Mouse (Mus musculus): ENCODE data around the gene Slc35b1.

DNA sequence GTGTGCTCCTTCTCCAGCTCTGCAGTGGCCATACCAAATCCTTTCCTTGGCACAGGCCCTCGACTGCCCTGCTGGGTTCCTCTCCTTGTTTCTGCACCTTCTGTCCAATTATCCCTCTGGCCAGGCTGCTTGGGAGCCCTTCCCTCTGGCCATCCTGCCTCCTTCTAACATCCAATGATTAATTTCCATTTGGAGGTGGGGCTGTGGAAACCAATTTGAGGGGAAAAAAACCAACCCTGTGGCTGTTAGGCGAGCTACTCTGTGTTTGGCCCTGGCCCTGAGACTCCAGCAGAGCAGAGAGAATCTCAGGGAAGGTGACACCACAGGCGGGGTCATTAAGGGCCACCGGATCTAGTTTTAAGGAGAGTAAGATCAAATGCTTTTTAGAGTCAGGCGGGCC, 17.7 kb downstream of the Slc35b1 start:
- no peak for TF ChIP-seq POLR2A (IDR thresholded peaks at IDR 0.05; ENCODE audit: low read depth, low read length)
- no peak for TF ChIP-seq GABPA (IDR thresholded peaks at IDR 0.05; ENCODE audit: insufficient replicate concordance, low read depth, low read length)
- no peak for TF ChIP-seq ZNF384 (IDR thresholded peaks at IDR 0.05; ENCODE audit: low read depth, low read length)
- TF ChIP-seq CTCF (conservative IDR thresholded peaks at IDR 0.05 in 1 of 2, IDR thresholded peaks at IDR 0.05 in 1 of 2; ENCODE audit: low read depth in 2 of 2, low read length in 2 of 2): no peak
- TF ChIP-seq MYC (IDR thresholded peaks at IDR 0.05; ENCODE audit: low read depth, low read length): no peak
- no peak for TF ChIP-seq ELF1 (IDR thresholded peaks at IDR 0.05; ENCODE audit: low read depth, low read length)
- no peak for TF ChIP-seq ZC3H11A (IDR thresholded peaks at IDR 0.05; ENCODE audit: low read depth, low read length)
- TF ChIP-seq CHD1 (IDR thresholded peaks at IDR 0.05; ENCODE audit: low read depth, low read length): no peak
- no peak for TF ChIP-seq MAX (IDR thresholded peaks at IDR 0.05; ENCODE audit: low read length)
- TF ChIP-seq ZKSCAN1 (IDR thresholded peaks at IDR 0.05; ENCODE audit: borderline replicate concordance, low read depth, low read length): no peak
- TF ChIP-seq MAFK (IDR thresholded peaks at IDR 0.05; ENCODE audit: insufficient replicate concordance, low read length): no peak
- no peak for TF ChIP-seq BHLHE40 (IDR thresholded peaks at IDR 0.05; ENCODE audit: low read depth, low read length)
- TF ChIP-seq TCF12 (IDR thresholded peaks at IDR 0.05; ENCODE audit: low read depth, low read length): no peak
- TF ChIP-seq KAT2A (IDR thresholded peaks at IDR 0.05; ENCODE audit: insufficient replicate concordance, low read length): no peak

Data from CH12.LX (cell line).